Mouse (Mus musculus) gonadal fat pad, adult 2 months (tissue): Measurements from ENCODE around the gene Fiz1. TPM values are rescaled to one million over a fixed set of nuclear protein-coding genes. Genes with fewer than 3 reads are reported as not detected.

Experiments used
- DNase-seq: peaks from one replicate; pipeline ENCODE4 v3.0.0-alpha.2; 2012; ENCODE audit warnings: low read depth
- polyA plus RNA-seq: library from polyadenylated mRNA; depleted of rRNA; stranded (reverse); fragments of >200 nt; gene quantifications from 2 replicates; pipeline ENCODE4 v1.2.3, GENCODE M21; 2012

The Fiz1 gene
- polyA plus RNA-seq, 1 experiment, result 26.5 TPM

GRCm38 (mm10) chr7:4999876-5000275 lies 14.6 kb downstream of the Fiz1 start:
- DNase-seq, result no peak

GRCm38 (mm10) chr7:4996934-4997333 lies 17.6 kb downstream of the Fiz1 start:
- no peak for DNase-seq

- no peak for DNase-seq
These were observed 18.2 kb downstream of the Fiz1 start, which contains the start of gene Zfp579 for GRCm38 (mm10) chr7:4996003-4996895. Gene Zfp579, minus strand, starts transcription at chr7:4996158.

DNA sequence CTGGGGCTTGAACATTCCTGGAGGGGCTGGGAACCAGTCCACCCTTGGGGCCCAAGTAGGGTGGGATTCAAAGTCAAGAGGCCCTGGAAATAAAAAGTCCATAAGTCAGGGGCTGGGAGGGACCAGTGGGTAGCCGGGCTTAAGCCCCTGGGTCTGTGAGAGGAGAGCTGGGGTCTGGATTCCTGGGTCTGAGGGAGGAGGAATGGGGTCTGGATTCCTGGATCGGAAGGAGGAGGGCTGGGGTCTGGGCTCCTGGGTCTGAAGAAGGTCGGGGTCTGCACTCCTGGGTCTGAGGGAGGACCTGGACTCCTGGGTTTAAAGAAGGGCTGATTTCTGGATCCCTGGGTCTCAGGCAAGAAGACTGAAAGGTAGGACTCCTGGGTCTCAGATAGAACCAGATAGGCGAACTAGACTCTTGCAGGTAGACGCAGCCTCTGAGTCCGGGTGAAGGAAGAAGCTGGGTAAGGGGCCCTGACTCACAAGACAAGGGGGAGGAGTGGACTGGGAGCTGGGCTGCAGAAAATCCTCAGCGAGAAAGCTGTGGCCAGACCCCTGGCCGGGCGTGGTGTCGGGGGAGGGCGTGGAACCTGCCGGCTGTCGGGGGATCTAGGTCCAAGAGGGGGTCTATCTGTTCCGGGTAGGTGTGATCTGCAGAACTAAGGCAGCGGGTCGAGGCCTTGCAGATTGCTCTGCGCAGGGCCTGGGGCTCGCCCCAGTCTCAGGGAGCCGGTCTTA lies 19.1 kb downstream of the Fiz1 start:
- DNase-seq, result no peak

- DNase-seq, result no peak
These were observed 20.3 kb downstream of the Fiz1 start for GRCm38 (mm10) chr7:4993999-4994788.

- DNase-seq, result no peak
These were observed 21.0 kb downstream of the Fiz1 start for GRCm38 (mm10) chr7:4993347-4993998.

DNA sequence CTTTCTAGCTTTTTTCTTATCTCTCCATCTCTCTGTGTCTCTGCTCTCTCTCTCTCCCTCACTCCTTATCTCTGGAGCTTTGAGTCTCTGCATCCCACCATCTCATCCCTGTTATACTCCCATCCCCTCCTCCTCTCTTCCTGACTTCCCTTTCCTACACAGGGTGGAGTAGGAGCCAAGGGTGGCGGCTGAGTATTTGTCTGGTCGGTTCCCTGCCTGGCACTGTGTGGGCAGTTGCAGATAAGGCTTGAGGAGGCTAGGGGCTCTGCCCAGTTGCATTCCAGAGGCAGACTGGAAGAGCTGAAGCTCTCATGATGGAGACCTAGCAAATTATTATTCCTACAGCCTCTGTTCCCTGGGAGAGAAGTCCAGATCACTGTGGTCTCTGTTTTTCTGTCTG lies 26.2 kb downstream of the Fiz1 start:
- no peak for DNase-seq

DNA sequence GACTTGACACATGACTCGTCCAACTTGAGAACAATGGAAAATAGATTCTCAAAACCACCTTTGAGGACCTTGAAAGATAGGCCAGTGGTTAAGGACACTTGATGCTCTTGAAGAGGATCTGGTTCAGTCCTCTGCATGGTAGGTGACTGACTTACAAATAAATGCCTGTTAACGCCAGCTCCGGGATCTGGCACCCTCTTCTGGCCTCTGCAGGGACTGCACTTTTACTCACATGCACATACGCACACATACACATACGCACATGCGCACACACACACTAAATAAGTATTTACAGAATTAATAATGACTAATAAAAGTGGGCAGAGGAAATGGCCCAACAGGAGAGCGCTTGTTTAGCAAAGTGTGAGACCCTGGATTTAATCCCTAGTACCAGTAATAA lies 37.7 kb downstream of the Fiz1 start:
- DNase-seq, result no peak

DNA sequence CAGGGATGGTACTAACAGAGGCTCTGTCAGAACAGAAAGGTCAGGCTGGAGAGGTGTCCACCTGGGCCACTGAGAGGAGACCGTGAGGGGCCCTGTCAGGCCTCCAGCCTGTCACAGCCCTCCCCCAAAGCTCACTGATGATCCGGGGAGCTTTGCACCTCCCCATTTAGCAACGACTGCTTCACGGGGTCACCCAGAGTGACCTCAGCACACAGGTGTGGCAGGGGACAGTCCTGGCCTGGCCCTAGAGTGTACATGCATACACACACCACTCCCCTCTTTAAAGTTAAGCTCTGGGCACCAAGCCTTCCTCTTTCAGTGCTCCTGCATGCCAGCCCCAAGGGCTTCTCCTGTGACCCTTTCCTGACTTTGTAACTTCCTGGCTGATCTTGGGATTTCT lies 39.0 kb downstream of the Fiz1 start:
- no peak for DNase-seq

GRCm38 (mm10) chr7:4972321-4973047 lies 42.0 kb downstream of the Fiz1 start:
- no peak for DNase-seq

- DNase-seq, result no peak
These were observed 42.8 kb downstream of the Fiz1 start for GRCm38 (mm10) chr7:4971710-4972109.

DNA sequence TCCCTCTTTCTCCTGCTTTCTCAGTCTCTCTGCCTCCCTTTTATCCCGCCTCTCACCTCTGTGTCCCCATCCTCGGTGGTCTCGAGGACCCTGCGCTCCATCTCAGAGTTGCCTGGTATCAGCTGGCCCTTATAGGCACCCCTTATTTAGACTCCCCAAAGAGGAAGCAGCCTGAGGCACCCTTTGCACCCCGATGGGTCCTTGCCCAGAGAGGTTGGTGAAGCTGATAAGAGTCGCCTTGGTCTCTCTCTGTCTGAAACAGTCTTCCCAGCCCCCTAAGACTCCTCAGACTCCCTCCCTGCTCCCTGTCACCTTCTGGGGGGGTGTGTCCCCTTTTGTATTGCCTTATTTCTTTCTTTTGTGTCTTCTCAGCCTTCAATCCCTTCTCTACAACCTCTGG lies 43.4 kb downstream of the Fiz1 start, which contains the start of gene Sbk3:
Gene Sbk3 (minus strand): TSS at position 101 of the 400 bp plus-strand sequence.
- no peak for DNase-seq

GRCm38 (mm10) chr7:4964988-4965387 lies 49.5 kb downstream of the Fiz1 start:
- DNase-seq, result no peak

DNA sequence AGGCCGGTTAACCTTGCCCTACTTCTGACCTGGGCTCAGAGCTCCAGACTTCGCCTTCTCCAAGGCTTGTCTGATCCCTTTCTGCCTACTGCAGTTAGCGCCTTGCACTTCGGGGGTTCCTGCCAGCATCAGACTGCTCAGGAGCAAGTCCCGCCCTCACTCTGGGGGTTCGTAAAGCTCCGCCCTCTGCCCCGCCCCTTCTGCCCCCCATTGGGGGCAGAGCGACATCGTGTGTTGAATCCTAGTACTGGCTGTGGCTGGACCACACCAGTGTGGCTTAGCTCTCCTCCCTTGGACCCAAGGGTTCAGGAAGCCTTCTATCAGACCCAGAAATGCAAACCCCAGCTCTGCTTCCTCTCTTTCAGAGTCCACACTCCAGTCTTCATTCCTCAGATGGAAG lies 50.2 kb downstream of the Fiz1 start, which contains the start of gene Sbk2:
Gene Sbk2 (minus strand): TSS at position 135 of the 400 bp plus-strand sequence.
- no peak for DNase-seq

DNA sequence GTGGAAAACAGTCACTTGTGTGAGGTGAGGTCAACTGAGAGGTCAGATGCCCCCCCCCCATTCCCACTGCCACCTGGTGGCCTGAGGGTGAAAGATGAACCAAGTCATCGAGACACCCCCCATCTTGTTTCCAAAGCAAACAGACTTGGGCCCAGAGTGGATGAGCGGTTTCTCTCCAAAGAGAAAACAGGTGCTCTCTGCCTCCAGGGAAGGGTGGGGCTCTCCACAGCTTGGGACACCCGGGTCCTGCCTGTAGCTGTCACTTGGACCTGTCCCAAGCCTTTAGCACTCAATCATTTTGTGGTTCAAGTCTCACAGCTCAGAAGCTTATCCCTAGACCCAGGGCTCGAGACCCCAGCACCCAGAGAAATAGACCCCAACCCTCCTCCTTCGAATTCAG lies 51.0 kb downstream of the Fiz1 start:
- no peak for DNase-seq

DNA sequence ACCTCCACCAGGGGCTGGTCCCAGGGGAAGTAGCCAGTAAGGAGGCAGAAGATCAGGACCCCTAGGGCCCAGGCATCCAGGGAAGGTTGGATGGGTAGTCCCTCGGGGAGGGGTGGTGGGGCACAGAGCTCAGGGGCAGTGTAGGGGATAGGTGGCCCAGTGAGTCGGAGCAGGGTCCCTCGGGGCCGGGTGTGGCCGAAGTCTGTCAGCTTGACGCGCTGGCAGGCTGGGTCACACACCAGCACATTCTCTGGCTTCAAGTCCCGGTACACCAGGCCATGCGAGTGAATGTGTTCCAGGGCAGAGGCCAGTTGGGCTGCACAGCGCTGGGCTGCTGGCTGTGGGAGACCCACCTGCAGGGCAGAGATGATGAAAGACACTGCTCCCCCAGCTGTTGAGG lies 57.1 kb downstream of the Fiz1 start:
- no peak for DNase-seq
